Comparison of ENCODE assay signal across 7 mouse cellular contexts in the genomic region with DNA sequence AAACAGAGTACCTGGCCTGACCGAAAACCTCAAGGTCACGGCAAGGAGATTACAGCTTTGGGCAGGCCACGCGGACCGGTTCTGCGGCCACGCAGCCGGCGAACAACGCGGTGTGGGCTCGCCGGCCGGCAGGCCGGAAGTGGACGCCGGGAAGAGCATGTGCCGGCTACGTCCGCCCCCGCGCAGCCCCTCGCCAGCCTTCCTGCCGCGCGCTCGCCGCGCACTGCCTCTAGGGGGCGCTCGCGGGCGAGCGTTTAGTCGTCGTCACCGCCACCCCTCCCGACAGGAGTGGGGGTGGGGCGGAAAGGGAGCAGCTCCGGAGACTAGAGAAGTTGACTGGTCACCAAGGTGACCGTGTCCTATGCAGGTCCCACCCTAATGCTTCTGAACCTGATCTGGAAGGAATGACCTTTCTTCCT. TPM values are rescaled to one million over a fixed set of nuclear protein-coding genes. Genes with fewer than 3 reads are reported as not detected.
DNase-seq lines count a peak whose midpoint lies in the region; ATAC-seq and TF ChIP-seq lines count a peak whose summit lies in the region.

No protein-coding gene starts in this region.

- no peaks in the 10 kb centered on the region for H3K4me1 ChIP-seq in embryonic facial prominence, embryonic 12.5 days
- no peaks in the 10 kb centered on the region for H3K4me1 ChIP-seq in heart, adult 2 months (ENCODE audit: control insufficient read depth, insufficient read depth, low read length)
- no peaks in the 10 kb centered on the region for H3K4me1 ChIP-seq in limb, embryonic 13.5 days
- peaks cover 2% of the 10 kb centered on the region; the same call in 1 of the 2 replicates for H3K4me1 ChIP-seq in midbrain, embryonic 15.5 days

- intact Hi-C loops in heart, adult 2 months (cut with DNase I): loop anchor here (1.0 kb wide), 1 partner anchor 11 kb away; no protein-coding TSS in a partner anchor

- peak overlapping the region; percentile 55 for H3K4me3 ChIP-seq in embryonic facial prominence, embryonic 12.5 days
- peak overlapping the region; percentile 62 for H3K4me3 ChIP-seq in heart, adult 2 months
- H3K4me3 ChIP-seq in limb, embryonic 13.5 days: peak overlapping the region; percentile 59
- peak overlapping the region; percentile 55 for H3K4me3 ChIP-seq in midbrain, embryonic 15.5 days

- WGBS in embryonic facial prominence, embryonic 12.5 days: 23% methylated on average over 40 of the region's 41 CpGs
- 18% methylated on average over 40 of the region's 41 CpGs for WGBS in heart, adult 2 months
- 9% methylated on average over 39 of the region's 41 CpGs for WGBS in limb, embryonic 13.5 days
- WGBS in midbrain, embryonic 15.5 days: 29% methylated on average over 37 of the region's 41 CpGs

- peak overlapping the region; percentile 47 for H3K4me2 ChIP-seq in embryonic facial prominence, embryonic 12.5 days (replicated peaks)
- peak overlapping the region; percentile 63 for H3K4me2 ChIP-seq in limb, embryonic 13.5 days (replicated peaks)
- peak overlapping the region; percentile 53 for H3K4me2 ChIP-seq in midbrain, embryonic 15.5 days

- peak overlapping the region; percentile 81 for H3K27ac ChIP-seq in embryonic facial prominence, embryonic 12.5 days
- H3K27ac ChIP-seq in heart, adult 2 months: peak overlapping the region; percentile 93
- H3K27ac ChIP-seq in limb, embryonic 13.5 days: peak overlapping the region; percentile 73
- peak overlapping the region; percentile 82 for H3K27ac ChIP-seq in midbrain, embryonic 15.5 days

- DNase-seq in adrenal gland, postnatal 14 days: peak; percentile 91
- DNase-seq in heart, adult 2 months: peak; percentile 87 to 89
- DNase-seq in kidney, adult 8-10 months: peak; percentile 77 to 78
- peak; percentile 70 to 77 for DNase-seq in spleen, adult 18-20 months

- H3K36me3 ChIP-seq in embryonic facial prominence, embryonic 12.5 days: peaks cover 4% of the 10 kb centered on the region; the same call in 1 of the 2 replicates
- H3K36me3 ChIP-seq in heart, adult 2 months (ENCODE audit: control insufficient read depth, insufficient read depth, low read length): peaks cover 5% of the 10 kb centered on the region
- peaks cover 8% of the 10 kb centered on the region for H3K36me3 ChIP-seq in limb, embryonic 13.5 days
- 0 out of 2 replicates have a peak, but pooled peaks cover 4% of the 10 kb centered on the region for H3K36me3 ChIP-seq in midbrain, embryonic 15.5 days (replicated peaks)

- TF ChIP-seq EP300 in heart, adult 2 months (IDR thresholded peaks at IDR 0.05; ENCODE audit: insufficient read depth, low read depth, low read length): no peak

- H3K9me3 ChIP-seq in embryonic facial prominence, embryonic 12.5 days: no peaks in the 10 kb centered on the region
- H3K9me3 ChIP-seq in limb, embryonic 13.5 days: no peaks in the 10 kb centered on the region
- no peaks in the 10 kb centered on the region for H3K9me3 ChIP-seq in midbrain, embryonic 15.5 days

- TF ChIP-seq CTCF in heart, adult 2 months (IDR thresholded peaks at IDR 0.05): peak; percentile 98

- ATAC-seq in embryonic facial prominence, embryonic 12.5 days (ENCODE audit: insufficient number of reproducible peaks, insufficient read depth, low FRiP score, low TSS enrichment): peak; percentile 67
- peak; percentile 85 for ATAC-seq in limb, embryonic 13.5 days (ENCODE audit: low FRiP score, low read depth)
- ATAC-seq in midbrain, embryonic 15.5 days (replicated peaks): peak; percentile 90

- peak overlapping the region; percentile 60 for H3K9ac ChIP-seq in embryonic facial prominence, embryonic 12.5 days
- H3K9ac ChIP-seq in heart, adult 2 months (ENCODE audit: low read depth, low read length): peak overlapping the region; percentile 98
- peak overlapping the region; percentile 76 for H3K9ac ChIP-seq in limb, embryonic 13.5 days
- H3K9ac ChIP-seq in midbrain, embryonic 15.5 days: peak overlapping the region; percentile 68

- no peaks in the 10 kb centered on the region for H3K27me3 ChIP-seq in embryonic facial prominence, embryonic 12.5 days
- no peaks in the 10 kb centered on the region for H3K27me3 ChIP-seq in heart, adult 2 months (ENCODE audit: control insufficient read depth, insufficient read depth, low read length)
- H3K27me3 ChIP-seq in limb, embryonic 13.5 days: no peaks in the 10 kb centered on the region
- H3K27me3 ChIP-seq in midbrain, embryonic 15.5 days (replicated peaks): no peaks in the 10 kb centered on the region

- no peaks in the 10 kb centered on the region for H3K79me2 ChIP-seq in heart, adult 2 months (replicated peaks; ENCODE audit: control insufficient read depth, insufficient read depth, low read length)

- TF ChIP-seq POLR2A in heart, adult 2 months (IDR thresholded peaks at IDR 0.05; ENCODE audit: insufficient read depth, low read depth, low read length): peak; percentile 17

RNA-seq across cellular contexts. Expression of a gene that starts 0.7 kb away (rescaled TPM):
- total RNA-seq in adrenal gland, postnatal 14 days (2021): 588 and 637 TPM in 2 replicates
- 398 and 400 TPM in 2 replicates for polyA plus RNA-seq in embryonic facial prominence, embryonic 12.5 days (2016; fragmentation: Nextera tagmentation; extraction: Ambion mirVana)
- total RNA-seq in heart, adult 2 months (2021): 100 to 1,000 TPM; 352 to 447 TPM
- 425 and 550 TPM in 2 replicates for polyA plus RNA-seq in heart, adult 2 months (2012; rRNA removed)
- 445 and 463 TPM in 2 replicates for polyA plus RNA-seq in limb, embryonic 13.5 days (2015; fragmentation: Nextera tagmentation; extraction: Ambion mirVana)
- 441 and 470 TPM in 2 replicates for polyA plus RNA-seq in midbrain, embryonic 15.5 days (2015; fragmentation: Nextera tagmentation; extraction: Ambion mirVana)

RNA-seq across cellular contexts. Expression of a gene that starts 52.7 kb away (rescaled TPM):
- total RNA-seq in adrenal gland, postnatal 14 days (2021): 1.6 and 2.1 TPM in 2 replicates
- polyA plus RNA-seq in embryonic facial prominence, embryonic 12.5 days (2016; fragmentation: Nextera tagmentation; extraction: Ambion mirVana): 1.5 and 2.1 TPM in 2 replicates
- not detected for total RNA-seq in heart, adult 2 months (2021)
- 0.37 and 0.59 TPM in 2 replicates for polyA plus RNA-seq in heart, adult 2 months (2012; rRNA removed)
- polyA plus RNA-seq in limb, embryonic 13.5 days (2015; fragmentation: Nextera tagmentation; extraction: Ambion mirVana): 1.7 TPM in 2 replicates
- 0.70 and 0.99 TPM in 2 replicates for polyA plus RNA-seq in midbrain, embryonic 15.5 days (2015; fragmentation: Nextera tagmentation; extraction: Ambion mirVana)

Comparison
In these comparisons a context has a peak if more than half of its experiments do, and no peak if none do; other contexts are left out.
1. Peak in every context shown above with its lines: DNase-seq, ATAC-seq, H3K4me3 ChIP-seq and H3K27ac ChIP-seq.